Mouse (Mus musculus) cortical plate, adult 2 months (tissue): Measurements from ENCODE around the gene Adgrl4.

Experiments used
- CTCF ChIP-seq: fragments of 200-500 bp; IDR thresholded peaks from 2 replicates; pipeline ENCODE4 v1.5.1; 2011; ENCODE audit warnings: mild to moderate bottlenecking, control low read depth, low read length; ENCODE audit not compliant: insufficient read depth; ENCODE audit errors: extremely low read depth
- POLR2A ChIP-seq: fragments of 200-500 bp; IDR thresholded peaks from 2 replicates; pipeline ENCODE4 v1.6.1; 2011; ENCODE audit warnings: mild to moderate bottlenecking, low read length, control low read depth; ENCODE audit not compliant: insufficient read depth; ENCODE audit errors: extremely low read depth

DNA sequence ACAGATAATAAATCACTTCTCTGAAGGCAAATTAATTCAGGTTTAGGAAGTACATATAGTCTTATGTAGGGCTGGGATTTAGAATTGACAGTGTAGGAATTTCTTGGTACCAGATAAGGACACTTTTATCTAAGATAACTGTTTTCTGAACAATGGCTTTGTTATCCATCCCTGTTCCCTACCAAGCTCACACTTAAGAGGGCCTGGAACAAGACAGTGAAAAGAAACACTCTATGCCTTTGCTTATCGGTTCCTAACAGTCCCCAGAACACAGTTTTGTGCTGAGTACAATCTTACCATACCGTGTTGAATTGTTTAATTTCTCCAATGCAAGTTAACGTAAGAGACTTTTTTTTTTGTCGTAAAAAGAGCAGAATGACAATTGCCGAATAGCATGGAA is 677 bp downstream of the Adgrl4 start:
- TF ChIP-seq POLR2A = no peak
- TF ChIP-seq CTCF = no peak
